Mouse (Mus musculus) heart, embryonic 14.5 days (tissue): ENCODE results near the gene Fmc1. TPM values are rescaled to one million over a fixed set of nuclear protein-coding genes. Genes with fewer than 3 reads are reported as not detected.

ENCODE experiments used
- ATAC-seq: fragments of 200-750 bp; cut with Nextera tagmentation; 2 replicates; pipeline ENCODE4 v1.8.0; 2017; ENCODE audit warnings: low read depth, moderate TSS enrichment; ENCODE audit not compliant: insufficient number of reproducible peaks, insufficient read depth, low FRiP score
- H3K27ac ChIP-seq, 2 experiments: fragments of 200-500 bp in 1 of 2; fragments of 300-500 bp in 1 of 2; sonication (generic) in 1 of 2; replicated peaks in 1 of 2; 2 replicates each; pipeline ENCODE4 v1.5.1; 2012 to 2014; ENCODE audit warnings: low read depth in 2 of 2, low read length in 2 of 2, control low read depth in 1 of 2, mild to moderate bottlenecking in 1 of 2, mixed read lengths in 1 of 2; ENCODE audit not compliant: control insufficient read depth in 1 of 2, insufficient read depth in 1 of 2
- H3K27me3 ChIP-seq: fragments of 300-500 bp; sonication (generic); 2 replicates; pipeline ENCODE4 v1.6.1; 2014; ENCODE audit warnings: mild to moderate bottlenecking, low read length, control low read depth; ENCODE audit not compliant: control insufficient read depth, insufficient read depth
- H3K36me3 ChIP-seq: fragments of 300-500 bp; sonication (generic); 2 replicates; pipeline ENCODE4 v1.6.1; 2014; ENCODE audit warnings: mild to moderate bottlenecking, control low read depth, low read length, mixed read lengths; ENCODE audit not compliant: control insufficient read depth, insufficient read depth
- H3K4me1 ChIP-seq, 2 experiments: fragments of 200-500 bp in 1 of 2; fragments of 300-500 bp in 1 of 2; sonication (generic) in 1 of 2; 2 replicates each; pipeline ENCODE4 v1.6.1; 2012 to 2014; ENCODE audit warnings: low read length in 2 of 2, control low read depth in 1 of 2, mixed read lengths in 1 of 2; ENCODE audit not compliant: control insufficient read depth in 2 of 2, insufficient read depth in 2 of 2
- H3K4me2 ChIP-seq: fragments of 300-500 bp; sonication (generic); 2 replicates; pipeline ENCODE4 v1.6.1; 2014; ENCODE audit warnings: mild to moderate bottlenecking, low read length
- H3K4me3 ChIP-seq, 2 experiments: fragments of 200-500 bp in 1 of 2; fragments of 300-500 bp in 1 of 2; sonication (generic) in 1 of 2; 2 replicates each; pipeline ENCODE4 v1.5.1; 2012 to 2014; ENCODE audit warnings: low read length in 2 of 2, mild to moderate bottlenecking in 2 of 2, control low read depth in 1 of 2, low read depth in 1 of 2, moderate library complexity in 1 of 2; ENCODE audit not compliant: control insufficient read depth in 1 of 2, insufficient read depth in 1 of 2
- H3K9ac ChIP-seq: fragments of 300-500 bp; sonication (generic); 2 replicates; pipeline ENCODE4 v1.6.1; 2014; ENCODE audit warnings: mild to moderate bottlenecking, low read length
- H3K9me3 ChIP-seq: fragments of 300-500 bp; sonication (generic); 2 replicates; pipeline ENCODE4 v1.6.1; 2016; ENCODE audit warnings: low read length, control low read depth; ENCODE audit not compliant: control insufficient read depth
- WGBS: fragments of 180-500 bp; shearing (Covaris S2); extraction: QIAGEN DNeasy Blood & Tissue Kit; methylation state at CpG from one replicate; pipeline ENCODE4 v1.1.7; 2014; 5-methylcytosine and 5-hydroxymethylcytosine counted together
- microRNA-seq: library from miRNA; unstranded; fragments of <30 nt; microRNA quantifications from one replicate; pipeline ENCODE4, GENCODE M21; 2016
- polyA plus RNA-seq: library from polyadenylated mRNA; unstranded; fragments of >200 nt; fragmentation: Nextera tagmentation; extraction: Ambion mirVana; gene quantifications from 2 replicates; pipeline ENCODE4 v1.2.1, GENCODE M21; 2014

Fmc1 gene
- polyA plus RNA-seq, 1 experiment from 2014 or later = 284 TPM

- no peak for ATAC-seq
- Histone ChIP-seq H3K36me3 (peaks cover 10% of the 10 kb centered on the region; the same call in 1 of the 2 replicates), H3K4me2 (peak overlapping the region; percentile 67), H3K27me3 (no peaks in the 10 kb centered on the region), H3K9me3 (no peaks in the 10 kb centered on the region), H3K27ac (no peak overlapping the region), H3K4me3 (peak overlapping the region in 1 of 2 experiments; percentile 81; a peak in 3 of 4 replicates), H3K4me1 (peaks cover 5 to 33% of the 10 kb centered on the region in 2 experiments; a peak in 3 of 4 replicates), H3K9ac (peak overlapping the region; percentile 96)
- 18% methylated on average over 5 of the region's 5 CpGs for WGBS
Observed at GRCm38 (mm10) chr6:38552636-38553000, 19.3 kb downstream of the Fmc1 start.

- Histone ChIP-seq H3K4me3 (no peak overlapping the region), H3K27me3 (no peaks in the 10 kb centered on the region), H3K4me2 (no peak overlapping the region), H3K9ac (no peak overlapping the region), H3K36me3 (peaks cover 63% of the 10 kb centered on the region), H3K27ac (no peak overlapping the region), H3K9me3 (no peaks in the 10 kb centered on the region), H3K4me1 (no peaks in the 10 kb centered on the region)
- no peak for ATAC-seq
- WGBS = 84% methylated on average over 2 of the region's 2 CpGs
Observed at GRCm38 (mm10) chr6:38576096-38576495, 42.8 kb downstream of the Fmc1 start.

GRCm38 (mm10) chr6:38580112-38580857, 47.0 kb downstream of the Fmc1 start:
- Histone ChIP-seq H3K9ac (no peak overlapping the region), H3K27ac (no peak overlapping the region), H3K4me3 (no peak overlapping the region), H3K9me3 (no peaks in the 10 kb centered on the region), H3K4me2 (no peak overlapping the region), H3K36me3 (peaks cover 58% of the 10 kb centered on the region), H3K27me3 (no peaks in the 10 kb centered on the region), H3K4me1 (no peaks in the 10 kb centered on the region)
- over 99% methylated on average over 3 of the region's 3 CpGs for WGBS
- ATAC-seq = no peak

GRCm38 (mm10) chr6:38581711-38582110, 48.4 kb downstream of the Fmc1 start:
- Histone ChIP-seq H3K4me2 (no peak overlapping the region), H3K4me3 (no peak overlapping the region), H3K27ac (no peak overlapping the region), H3K9me3 (no peaks in the 10 kb centered on the region), H3K36me3 (peaks cover 71% of the 10 kb centered on the region), H3K4me1 (no peaks in the 10 kb centered on the region), H3K27me3 (no peaks in the 10 kb centered on the region), H3K9ac (no peak overlapping the region)
- ATAC-seq = no peak
- 86% methylated on average over 3 of the region's 3 CpGs for WGBS

Small RNA genes lying within 50 kb of the gene (microRNA-seq; reads per million reads assigned to microRNA genes)
- gene Mir7670 = not detected

Other genes with a start within 250 kb of the Fmc1 start
- gene Zc3hav1l, start 234.2 kb upstream of the Fmc1 start, polyA plus RNA-seq = 8.7 and 9.3 TPM in 2 replicates
- 7.2 and 9.1 TPM in 2 replicates for gene Zc3hav1, start 178.9 kb upstream of the Fmc1 start, polyA plus RNA-seq
- 2.7 and 3.9 TPM in 2 replicates for gene Ttc26, start 152.0 kb upstream of the Fmc1 start, polyA plus RNA-seq
- 11.8 and 13.0 TPM in 2 replicates for gene Ubn2, start 99.6 kb upstream of the Fmc1 start, polyA plus RNA-seq
- 47.2 and 48.0 TPM in 2 replicates for gene Luc7l2, start 17.8 kb downstream of the Fmc1 start, polyA plus RNA-seq
- gene Klrg2, start 103.7 kb downstream of the Fmc1 start, polyA plus RNA-seq = 0.16 and 0.26 TPM in 2 replicates
- gene Clec2l, start 129.6 kb downstream of the Fmc1 start, polyA plus RNA-seq = 2.3 and 2.4 TPM in 2 replicates